ENCODE assay signal across 18 mouse cellular contexts in the genomic region with DNA sequence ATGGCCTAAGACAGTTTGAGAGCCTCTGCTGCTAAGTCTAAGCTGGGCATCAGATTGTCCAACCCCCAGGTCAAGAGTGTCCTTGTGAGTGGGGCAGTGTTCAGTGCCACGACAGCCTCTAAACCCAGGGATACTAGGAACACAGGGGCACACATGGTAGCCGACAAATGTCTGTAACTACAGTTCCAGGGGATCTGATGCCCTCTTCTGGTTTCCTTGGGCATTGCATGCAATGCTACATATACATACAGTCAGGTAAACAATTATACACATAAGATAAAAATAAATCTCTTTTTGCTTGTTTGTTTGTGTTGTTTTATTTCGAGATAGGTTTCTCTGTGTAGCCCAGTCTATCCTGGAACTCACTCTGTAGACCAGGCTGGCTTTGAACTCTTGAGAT. TPM values are rescaled to one million over a fixed set of nuclear protein-coding genes. Genes with fewer than 3 reads are reported as not detected.
DNase-seq lines count a peak whose midpoint lies in the region; ATAC-seq and TF ChIP-seq lines count a peak whose summit lies in the region.
"Had no signal": no experiment of that assay in that cellular context is flagged by ENCODE, and none has a peak within 500 bp of the region (broad histone marks: within the 10 kb centered on the region; RNA-seq: fewer than 3 reads in every experiment).

No protein-coding gene starts in this region.

- H3K36me3 ChIP-seq in heart, postnatal 0 days (replicated peaks; ENCODE audit: control insufficient read depth, insufficient read depth, low read length) = no peaks in the 10 kb centered on the region
- peaks cover 11% of the 10 kb centered on the region; the same call in 1 of the 2 replicates for H3K36me3 ChIP-seq in heart, embryonic 10.5 days
- H3K36me3 ChIP-seq in liver, embryonic 14.5 days (replicated peaks; ENCODE audit: control insufficient read depth, insufficient read depth, low read depth) = no peaks in the 10 kb centered on the region
- H3K36me3 ChIP-seq in ES-E14 (ENCODE audit: control insufficient read depth, insufficient read depth, low read length, poor library complexity, severe bottlenecking) = no peaks in the 10 kb centered on the region; the same call in 1 of the 2 replicates
- H3K36me3 ChIP-seq in stomach, embryonic 16.5 days (ENCODE audit: control insufficient read depth, insufficient read depth, low read length) = 0 out of 2 replicates have a peak, but pooled peaks cover 3% of the 10 kb centered on the region
- no peaks in the 10 kb centered on the region for H3K36me3 ChIP-seq in forebrain, embryonic 11.5 days (ENCODE audit: control insufficient read depth, insufficient read depth, low read length)
- H3K36me3 ChIP-seq: liver, embryonic 13.5 days; midbrain, embryonic 12.5 days had no signal

- H3K4me1 ChIP-seq in heart, postnatal 0 days (ENCODE audit: control insufficient read depth, insufficient read depth) = no peaks in the 10 kb centered on the region
- peaks cover 36% of the 10 kb centered on the region for H3K4me1 ChIP-seq in heart, embryonic 10.5 days
- 0 out of 4 replicates have a peak, but pooled peaks cover 0 to 3% of the 10 kb centered on the region in 2 experiments for H3K4me1 ChIP-seq in liver, embryonic 14.5 days (replicated peaks; ENCODE audit: control insufficient read depth in 2 of 2, insufficient read depth in 2 of 2, low read length in 1 of 2)
- peaks cover 0 to 17% of the 10 kb centered on the region in 2 experiments; a peak in 1 of 4 replicates for H3K4me1 ChIP-seq in ES-E14 (ENCODE audit: control insufficient read depth in 2 of 2, insufficient read depth in 2 of 2, low read length in 2 of 2, poor library complexity in 1 of 2)
- peaks cover 30% of the 10 kb centered on the region for H3K4me1 ChIP-seq in stomach, embryonic 16.5 days (ENCODE audit: control insufficient read depth, insufficient read depth, low read length)
- H3K4me1 ChIP-seq in forebrain, embryonic 11.5 days (replicated peaks; ENCODE audit: control insufficient read depth, insufficient read depth, low read length) = no peaks in the 10 kb centered on the region

- no peak overlapping the region for H3K9ac ChIP-seq in heart, postnatal 0 days (replicated peaks; ENCODE audit: low read depth, low read length)
- H3K9ac ChIP-seq in liver, embryonic 14.5 days (replicated peaks) = no peak overlapping the region
- H3K9ac ChIP-seq in ES-E14 (ENCODE audit: insufficient read depth, low read depth, low read length, poor library complexity, severe bottlenecking) = no peak overlapping the region
- H3K9ac ChIP-seq in stomach, embryonic 16.5 days (ENCODE audit: low read length) = no peak overlapping the region
- H3K9ac ChIP-seq in forebrain, embryonic 11.5 days (ENCODE audit: low read length) = no peak overlapping the region
- H3K9ac ChIP-seq: liver, embryonic 13.5 days; midbrain, embryonic 12.5 days had no signal

- no peak for DNase-seq in heart, postnatal 0 days (ENCODE audit: low spot score)
- no peak for DNase-seq in heart, embryonic 10.5 days (ENCODE audit: low spot score)
- no peak for DNase-seq in liver, embryonic 14.5 days (ENCODE audit: low read depth in 3 of 3, low spot score in 3 of 3)
- DNase-seq in liver (no peak), ES-E14 (ENCODE audit: low read depth, low spot score) (peak; percentile 40)
- no peak for DNase-seq in forebrain, embryonic 11.5 days (ENCODE audit: low spot score)
- DNase-seq: cerebellum, postnatal 36 days; kidney, postnatal 10 days; left cerebral cortex, postnatal 4 days; liver, embryonic 13.5 days; right cerebral cortex, adult 18-20 months; spleen, adult 18-20 months; thymus, postnatal 36 days had no signal

- WGBS in heart, postnatal 0 days = 93% methylated on average over 3 of the region's 3 CpGs
- WGBS in heart, embryonic 10.5 days = 91% methylated on average over 3 of the region's 3 CpGs
- 61% methylated on average over 3 of the region's 3 CpGs for WGBS in liver, embryonic 14.5 days (ENCODE audit: insufficient replicate concordance)
- WGBS in stomach, embryonic 16.5 days = 92% methylated on average over 3 of the region's 3 CpGs
- WGBS in forebrain, embryonic 11.5 days = 85% methylated on average over 3 of the region's 3 CpGs

- in situ Hi-C loops in ES-E14 (cut with MboI; ENCODE audit: low sequenced_read_pairs in 2 of 2, unreplicated experiment in 2 of 2) = no loop called here

- no peaks in the 10 kb centered on the region for H3K27me3 ChIP-seq in heart, postnatal 0 days (ENCODE audit: control insufficient read depth, insufficient read depth, low read length)
- no peaks in the 10 kb centered on the region for H3K27me3 ChIP-seq in heart, embryonic 10.5 days (ENCODE audit: insufficient read depth, poor library complexity, severe bottlenecking)
- no peaks in the 10 kb centered on the region for H3K27me3 ChIP-seq in liver, embryonic 14.5 days (ENCODE audit: control insufficient read depth, insufficient read depth, low read length)
- H3K27me3 ChIP-seq in stomach, embryonic 16.5 days (ENCODE audit: control insufficient read depth, insufficient read depth, low read length) = no peaks in the 10 kb centered on the region
- H3K27me3 ChIP-seq in forebrain, embryonic 11.5 days (ENCODE audit: control insufficient read depth, insufficient read depth, low read length) = no peaks in the 10 kb centered on the region
- H3K27me3 ChIP-seq: liver, embryonic 13.5 days; midbrain, embryonic 12.5 days had no signal

- no peak for ATAC-seq in heart, postnatal 0 days (ENCODE audit: insufficient read depth, low read depth)
- no peak for ATAC-seq in liver, embryonic 14.5 days (ENCODE audit: insufficient read depth)
- ATAC-seq in stomach, embryonic 16.5 days (ENCODE audit: insufficient read depth, low FRiP score) = no peak
- no peak for ATAC-seq in forebrain, embryonic 11.5 days (replicated peaks; ENCODE audit: low FRiP score)

- H3K27ac ChIP-seq in heart, postnatal 0 days (ENCODE audit: low read depth) = no peak overlapping the region
- H3K27ac ChIP-seq in heart, embryonic 10.5 days = no peak overlapping the region
- H3K27ac ChIP-seq in liver, embryonic 14.5 days = no peak overlapping the region
- H3K27ac ChIP-seq in ES-E14 (ENCODE audit: insufficient read depth, low read depth, low read length, poor library complexity, severe bottlenecking) = no peak overlapping the region
- H3K27ac ChIP-seq in stomach, embryonic 16.5 days (ENCODE audit: low read length) = peak overlapping the region; percentile 91
- no peak overlapping the region for H3K27ac ChIP-seq in forebrain, embryonic 11.5 days (ENCODE audit: low read depth, low read length)
- H3K27ac ChIP-seq: midbrain, embryonic 12.5 days had no signal

- no peak overlapping the region for H3K4me2 ChIP-seq in heart, postnatal 0 days (ENCODE audit: low read depth, low read length)
- H3K4me2 ChIP-seq in liver, embryonic 14.5 days (ENCODE audit: low read depth) = no peak overlapping the region
- no peak overlapping the region for H3K4me2 ChIP-seq in stomach, embryonic 16.5 days (ENCODE audit: low read depth, low read length)
- H3K4me2 ChIP-seq in forebrain, embryonic 11.5 days (ENCODE audit: low read depth, low read length, severe bottlenecking) = no peak overlapping the region
- H3K4me2 ChIP-seq: liver, embryonic 13.5 days; midbrain, embryonic 12.5 days had no signal

- no peak overlapping the region for H3K4me3 ChIP-seq in heart, postnatal 0 days (ENCODE audit: low read depth, low read length)
- no peak overlapping the region for H3K4me3 ChIP-seq in heart, embryonic 10.5 days
- no peak overlapping the region for H3K4me3 ChIP-seq in liver, embryonic 14.5 days (ENCODE audit: insufficient read depth in 1 of 2, low read depth in 2 of 2, low read length in 2 of 2)
- no peak overlapping the region for H3K4me3 ChIP-seq in ES-E14 (ENCODE audit: insufficient read depth in 1 of 2, low read depth in 1 of 2, low read length in 2 of 2, poor library complexity in 1 of 2, severe bottlenecking in 1 of 2)
- no peak overlapping the region for H3K4me3 ChIP-seq in stomach, embryonic 16.5 days (replicated peaks; ENCODE audit: low read length)
- H3K4me3 ChIP-seq in forebrain, embryonic 11.5 days (ENCODE audit: low read depth, low read length) = no peak overlapping the region
- H3K4me3 ChIP-seq: liver, embryonic 13.5 days; midbrain, embryonic 12.5 days; myocyte had no signal

- H3K9me3 ChIP-seq in heart, postnatal 0 days (replicated peaks; ENCODE audit: control insufficient read depth, low read length) = no peaks in the 10 kb centered on the region
- H3K9me3 ChIP-seq in heart, embryonic 10.5 days = no peaks in the 10 kb centered on the region
- H3K9me3 ChIP-seq in liver, embryonic 14.5 days (ENCODE audit: control insufficient read depth, low read length) = no peaks in the 10 kb centered on the region
- no peaks in the 10 kb centered on the region for H3K9me3 ChIP-seq in ES-E14 (ENCODE audit: control insufficient read depth, insufficient read depth, low read depth, low read length)
- H3K9me3 ChIP-seq in stomach, embryonic 16.5 days (replicated peaks; ENCODE audit: control insufficient read depth, low read length) = no peaks in the 10 kb centered on the region
- H3K9me3 ChIP-seq in forebrain, embryonic 11.5 days (ENCODE audit: control insufficient read depth, low read length) = no peaks in the 10 kb centered on the region
- H3K9me3 ChIP-seq: liver, embryonic 13.5 days; midbrain, embryonic 12.5 days had no signal

- TF ChIP-seq CTCF in heart, postnatal 0 days (IDR thresholded peaks at IDR 0.05; ENCODE audit: low read depth) = peak; percentile 25
- TF ChIP-seq CTCF in liver, embryonic 14.5 days (IDR thresholded peaks at IDR 0.05; ENCODE audit: low read depth) = peak; percentile 42; the same call in 1 of the 2 replicates

- no peak for TF ChIP-seq EP300 in heart, postnatal 0 days (IDR thresholded peaks at IDR 0.05; ENCODE audit: low read depth)
- TF ChIP-seq EP300 in liver, embryonic 14.5 days (IDR thresholded peaks at IDR 0.05; ENCODE audit: low read depth) = no peak

TF ChIP-seq in ES-E14, 5 proteins besides CTCF, POLR2A, EP300 and RAD21:
- TF ChIP-seq ZNF384 (IDR thresholded peaks at IDR 0.05; ENCODE audit: low read depth, low read length) (no peak), ZC3H11A (IDR thresholded peaks at IDR 0.05; ENCODE audit: borderline replicate concordance, low read depth, low read length) (peak; percentile 31; the same call in 1 of the 2 replicates), MAFK (IDR thresholded peaks at IDR 0.05; ENCODE audit: insufficient read depth, low read depth, low read length) (no peak)

RNA-seq across cellular contexts. Expression of a gene that starts 53.0 kb away (rescaled TPM):
- total RNA-seq in heart, postnatal 0 days (2014; rRNA removed; ENCODE audit: low replicate concordance) = 7.1 and 19.9 TPM in 2 replicates
- polyA plus RNA-seq in heart, postnatal 0 days (2015; fragmentation: Nextera tagmentation; extraction: Ambion mirVana) = 1.8 and 2.5 TPM in 2 replicates
- 11.2 and 12.2 TPM in 2 replicates for polyA plus RNA-seq in heart, embryonic 10.5 days (2016; fragmentation: Nextera tagmentation; extraction: Ambion mirVana)
- 0.94 and 1.5 TPM in 2 replicates for polyA plus RNA-seq in liver, embryonic 14.5 days (2012; rRNA removed)
- polyA plus RNA-seq in liver, embryonic 14.5 days (2014; fragmentation: Nextera tagmentation; extraction: Ambion mirVana) = 0.41 and 0.53 TPM in 2 replicates
- 14.0 and 24.3 TPM in 2 replicates for total RNA-seq in ES-E14 (2012; rRNA removed)
- polyA plus RNA-seq in stomach, embryonic 16.5 days (2015; fragmentation: Nextera tagmentation; extraction: Ambion mirVana) = 13.2 and 13.4 TPM in 2 replicates
- 17.3 and 18.1 TPM in 2 replicates for polyA plus RNA-seq in forebrain, embryonic 11.5 days (2014; fragmentation: Nextera tagmentation; extraction: Ambion mirVana)
- total RNA-seq: neutrophil, adult 5-6 weeks had no signal
- polyA plus RNA-seq: C2C12, myocyte had no signal
